Mouse (Mus musculus) heart, embryonic 16.5 days (tissue): ENCODE measurements around the gene Pcsk6. TPM values are rescaled to one million over a fixed set of nuclear protein-coding genes. Genes with fewer than 3 reads are reported as not detected.

Experiments used
- ATAC-seq: fragments of 200-750 bp; cut with Nextera tagmentation; replicated peaks from 2 replicates; pipeline ENCODE4 v1.8.0; 2017; ENCODE audit warnings: moderate number of reproducible peaks; ENCODE audit not compliant: insufficient read depth, low FRiP score; ENCODE audit errors: extremely low read depth
- H3K27ac ChIP-seq: fragments of 300-500 bp; sonication (generic); 2 replicates; pipeline ENCODE4 v1.5.1; 2014; ENCODE audit warnings: mild to moderate bottlenecking, low read length, control low read depth, moderate library complexity
- H3K27me3 ChIP-seq: fragments of 300-500 bp; sonication (generic); 2 replicates; pipeline ENCODE4 v1.6.1; 2014; ENCODE audit warnings: low read length, mixed read lengths; ENCODE audit not compliant: control insufficient read depth, insufficient read depth
- H3K36me3 ChIP-seq: fragments of 300-500 bp; sonication (generic); 2 replicates; pipeline ENCODE4 v1.6.1; 2014; ENCODE audit not compliant: control insufficient read depth, insufficient read depth
- H3K4me1 ChIP-seq: fragments of 300-500 bp; sonication (generic); 2 replicates; pipeline ENCODE4 v1.6.1; 2014; ENCODE audit warnings: low read length, mixed read lengths; ENCODE audit not compliant: control insufficient read depth, insufficient read depth
- H3K4me2 ChIP-seq: fragments of 300-500 bp; sonication (generic); 2 replicates; pipeline ENCODE4 v1.6.1; 2014; ENCODE audit warnings: low read depth, mild to moderate bottlenecking, control low read depth, low read length
- H3K4me3 ChIP-seq: fragments of 300-500 bp; sonication (generic); 2 replicates; pipeline ENCODE4 v1.5.1; 2014; ENCODE audit warnings: mild to moderate bottlenecking, control low read depth, low read length
- H3K9ac ChIP-seq: fragments of 300-500 bp; sonication (generic); 2 replicates; pipeline ENCODE4 v1.6.1; 2014; ENCODE audit warnings: low read length, control low read depth
- H3K9me3 ChIP-seq: fragments of 300-500 bp; sonication (generic); replicated peaks from 2 replicates; pipeline ENCODE4 v1.6.1; 2016; ENCODE audit warnings: low read length; ENCODE audit not compliant: control insufficient read depth
- WGBS: fragments of 180-500 bp; shearing (Covaris S2); extraction: QIAGEN DNeasy Blood & Tissue Kit; methylation state at CpG from one replicate; pipeline ENCODE4 v1.1.7; 2014; 5-methylcytosine and 5-hydroxymethylcytosine counted together
- polyA plus RNA-seq: library from polyadenylated mRNA; unstranded; fragments of >200 nt; fragmentation: Nextera tagmentation; extraction: Ambion mirVana; gene quantifications from 2 replicates; pipeline ENCODE4 v1.2.1, GENCODE M21; 2015

Gene Pcsk6
- polyA plus RNA-seq, 1 experiment from 2014 or later, result 1.1 TPM

GRCm38 (mm10) chr7:65962611-65963010 lies 101.1 kb downstream of the Pcsk6 start:
- Histone ChIP-seq H3K9me3 (peaks cover 4% of the 10 kb centered on the region; the same call in 1 of the 2 replicates), H3K4me1 (no peaks in the 10 kb centered on the region), H3K4me2 (no peak overlapping the region), H3K27me3 (no peaks in the 10 kb centered on the region), H3K36me3 (no peaks in the 10 kb centered on the region), H3K27ac (no peak overlapping the region), H3K9ac (no peak overlapping the region), H3K4me3 (no peak overlapping the region)
- 65% methylated on average over 7 of the region's 7 CpGs for WGBS
- ATAC-seq, result no peak

GRCm38 (mm10) chr7:65964398-65964797 lies 102.9 kb downstream of the Pcsk6 start:
- Histone ChIP-seq H3K27me3 (no peaks in the 10 kb centered on the region), H3K9me3 (peaks cover 4% of the 10 kb centered on the region; the same call in 1 of the 2 replicates), H3K9ac (no peak overlapping the region), H3K36me3 (no peaks in the 10 kb centered on the region), H3K27ac (no peak overlapping the region), H3K4me2 (no peak overlapping the region), H3K4me1 (no peaks in the 10 kb centered on the region), H3K4me3 (no peak overlapping the region)
- no peak for ATAC-seq

GRCm38 (mm10) chr7:65971301-65971700 lies 109.8 kb downstream of the Pcsk6 start:
- Histone ChIP-seq H3K4me3 (no peak overlapping the region), H3K4me2 (no peak overlapping the region), H3K27ac (no peak overlapping the region), H3K27me3 (no peaks in the 10 kb centered on the region), H3K36me3 (no peaks in the 10 kb centered on the region), H3K4me1 (no peaks in the 10 kb centered on the region), H3K9me3 (no peaks in the 10 kb centered on the region), H3K9ac (no peak overlapping the region)
- 82% methylated on average over 10 of the region's 10 CpGs for WGBS
- ATAC-seq, result no peak

- H3K4me3 ChIP-seq, result no peak overlapping the region
- no peaks in the 10 kb centered on the region for H3K9me3 ChIP-seq
- no peaks in the 10 kb centered on the region for H3K36me3 ChIP-seq
- H3K27me3 ChIP-seq, result no peaks in the 10 kb centered on the region
- 68% methylated on average over 5 of the region's 5 CpGs for WGBS
- H3K4me2 ChIP-seq, result no peak overlapping the region
- H3K9ac ChIP-seq, result no peak overlapping the region
- H3K27ac ChIP-seq, result no peak overlapping the region
- no peak for ATAC-seq
- H3K4me1 ChIP-seq, result 0 out of 2 replicates have a peak, but pooled peaks cover 4% of the 10 kb centered on the region
These were observed 115.8 kb downstream of the Pcsk6 start for GRCm38 (mm10) chr7:65977286-65977685.

- H3K4me1 ChIP-seq, result 0 out of 2 replicates have a peak, but pooled peaks cover 4% of the 10 kb centered on the region
- H3K4me3 ChIP-seq, result no peak overlapping the region
- 83% methylated on average over 11 of the region's 11 CpGs for WGBS
These were observed 116.4 kb downstream of the Pcsk6 start for GRCm38 (mm10) chr7:65977977-65978376.

GRCm38 (mm10) chr7:65978996-65979823 lies 117.7 kb downstream of the Pcsk6 start:
- Histone ChIP-seq H3K27ac (peak overlapping the region; percentile 40; the same call in 1 of the 2 replicates), H3K4me1 (0 out of 2 replicates have a peak, but pooled peaks cover 4% of the 10 kb centered on the region), H3K9ac (no peak overlapping the region), H3K27me3 (no peaks in the 10 kb centered on the region), H3K36me3 (no peaks in the 10 kb centered on the region), H3K4me2 (no peak overlapping the region), H3K4me3 (no peak overlapping the region), H3K9me3 (no peaks in the 10 kb centered on the region)
- ATAC-seq, result no peak
- 60% methylated on average over 11 of the region's 11 CpGs for WGBS

More at GRCm38 (mm10) chr7:65977977-65978376, 116.4 kb downstream of the Pcsk6 start:
- ATAC-seq, result no peak
- no peak overlapping the region for H3K9ac ChIP-seq
- no peaks in the 10 kb centered on the region for H3K27me3 ChIP-seq
- no peak overlapping the region for H3K4me2 ChIP-seq
- H3K9me3 ChIP-seq, result no peaks in the 10 kb centered on the region
- H3K36me3 ChIP-seq, result no peaks in the 10 kb centered on the region
- H3K27ac ChIP-seq, result no peak overlapping the region

GRCm38 (mm10) chr7:65980000-65980399 lies 118.5 kb downstream of the Pcsk6 start:
- 86% methylated on average over 9 of the region's 9 CpGs for WGBS
- Histone ChIP-seq H3K4me3 (no peak overlapping the region), H3K9me3 (no peaks in the 10 kb centered on the region), H3K36me3 (no peaks in the 10 kb centered on the region), H3K9ac (no peak overlapping the region), H3K4me1 (0 out of 2 replicates have a peak, but pooled peaks cover 4% of the 10 kb centered on the region), H3K27me3 (no peaks in the 10 kb centered on the region), H3K4me2 (no peak overlapping the region), H3K27ac (no peak overlapping the region)
- ATAC-seq, result no peak

GRCm38 (mm10) chr7:65982057-65982456 lies 120.5 kb downstream of the Pcsk6 start:
- Histone ChIP-seq H3K4me3 (no peak overlapping the region), H3K27me3 (no peaks in the 10 kb centered on the region), H3K4me1 (0 out of 2 replicates have a peak, but pooled peaks cover 4% of the 10 kb centered on the region), H3K9me3 (no peaks in the 10 kb centered on the region), H3K4me2 (no peak overlapping the region), H3K9ac (no peak overlapping the region), H3K36me3 (no peaks in the 10 kb centered on the region), H3K27ac (no peak overlapping the region)
- 46% methylated on average over 3 of the region's 3 CpGs for WGBS
- no peak for ATAC-seq

GRCm38 (mm10) chr7:65988249-65988648 lies 126.7 kb downstream of the Pcsk6 start:
- ATAC-seq, result no peak
- Histone ChIP-seq H3K27ac (no peak overlapping the region), H3K4me3 (no peak overlapping the region), H3K9me3 (0 out of 2 replicates have a peak, but pooled peaks cover 3% of the 10 kb centered on the region), H3K4me1 (no peaks in the 10 kb centered on the region), H3K9ac (no peak overlapping the region), H3K27me3 (no peaks in the 10 kb centered on the region), H3K36me3 (no peaks in the 10 kb centered on the region), H3K4me2 (no peak overlapping the region)
- WGBS, result 76% methylated on average over 4 of the region's 4 CpGs
